Mouse (Mus musculus): ENCODE data around the gene Kcnq5. TPM values are rescaled to one million over a fixed set of nuclear protein-coding genes. Genes with fewer than 3 reads are reported as not detected.

The Kcnq5 gene
- total and polyA plus RNA-seq, 3 experiments: not detected

GRCm38 (mm10) chr1:21428079-21428478, 533.7 kb downstream of the Kcnq5 start:
- no peak overlapping the region for H3K27ac ChIP-seq (ENCODE audit: control insufficient read depth, low read depth, low read length)
- H3K27me3 ChIP-seq (ENCODE audit: control insufficient read depth in 1 of 2, insufficient read depth in 2 of 2, low read length in 2 of 2): peaks cover 0 to 1% of the 10 kb centered on the region in 2 experiments; a peak in 1 of 4 replicates
- no peaks in the 10 kb centered on the region for H3K9me3 ChIP-seq (replicated peaks; ENCODE audit: insufficient read depth, low read length)
- TF ChIP-seq POLR2A (IDR thresholded peaks at IDR 0.05; ENCODE audit: control insufficient read depth in 1 of 2, insufficient read depth in 1 of 2, low read depth in 1 of 2, low read length in 2 of 2, poor library complexity in 1 of 2): no peak
- TF ChIP-seq USF2 (IDR thresholded peaks at IDR 0.05; ENCODE audit: borderline replicate concordance in 1 of 2, insufficient read depth in 1 of 2, low read depth in 1 of 2, low read length in 2 of 2): no peak
- TF ChIP-seq GATA1 (IDR thresholded peaks at IDR 0.05; ENCODE audit: low read depth, low read length): no peak
- no peak for TF ChIP-seq TAL1 (IDR thresholded peaks at IDR 0.05; ENCODE audit: low read length)
- TF ChIP-seq MXI1 (IDR thresholded peaks at IDR 0.05; ENCODE audit: low read depth, low read length): no peak
- TF ChIP-seq E2F4 (IDR thresholded peaks at IDR 0.05; ENCODE audit: borderline replicate concordance, low read depth, low read length): no peak
- no peaks in the 10 kb centered on the region for H3K36me3 ChIP-seq (ENCODE audit: control insufficient read depth in 1 of 2, insufficient read depth in 2 of 2, low read length in 2 of 2)
- H3K9ac ChIP-seq (ENCODE audit: control insufficient read depth, low read depth, low read length, poor library complexity, severe bottlenecking): no peak overlapping the region
- no peaks in the 10 kb centered on the region for H3K79me2 ChIP-seq (ENCODE audit: control insufficient read depth, insufficient read depth, low read length, poor library complexity)
- no peak for DNase-seq (ENCODE audit: low read depth, low spot score)
- no peaks in the 10 kb centered on the region for H3K4me1 ChIP-seq (ENCODE audit: control insufficient read depth in 1 of 2, insufficient read depth in 2 of 2, low read length in 2 of 2)
- H3K4me3 ChIP-seq (ENCODE audit: control insufficient read depth in 1 of 2, insufficient read depth in 1 of 2, low read depth in 2 of 2, low read length in 2 of 2): no peak overlapping the region

- H3K79me2 ChIP-seq (ENCODE audit: control insufficient read depth, insufficient read depth, low read length, poor library complexity): no peaks in the 10 kb centered on the region
- no peak overlapping the region for H3K9ac ChIP-seq (ENCODE audit: control insufficient read depth, low read depth, low read length, poor library complexity, severe bottlenecking)
- DNase-seq (ENCODE audit: low read depth, low spot score): no peak
- no peaks in the 10 kb centered on the region for H3K9me3 ChIP-seq (replicated peaks; ENCODE audit: insufficient read depth, low read length)
- no peaks in the 10 kb centered on the region for H3K4me1 ChIP-seq (ENCODE audit: control insufficient read depth in 1 of 2, insufficient read depth in 2 of 2, low read length in 2 of 2)
- H3K27ac ChIP-seq (ENCODE audit: control insufficient read depth, low read depth, low read length): no peak overlapping the region
- peaks cover 0 to 1% of the 10 kb centered on the region in 2 experiments; a peak in 1 of 4 replicates for H3K27me3 ChIP-seq (ENCODE audit: control insufficient read depth in 1 of 2, insufficient read depth in 2 of 2, low read length in 2 of 2)
- no peak overlapping the region for H3K4me3 ChIP-seq (ENCODE audit: control insufficient read depth in 1 of 2, insufficient read depth in 1 of 2, low read depth in 2 of 2, low read length in 2 of 2)
- TF ChIP-seq MYC (IDR thresholded peaks at IDR 0.05; ENCODE audit: low read depth, low read length) (no peak), TAL1 (IDR thresholded peaks at IDR 0.05; ENCODE audit: low read length) (no peak), ELF1 (IDR thresholded peaks at IDR 0.05; ENCODE audit: low read depth, low read length) (no peak), JUND (IDR thresholded peaks at IDR 0.05; ENCODE audit: low read depth, low read length) (no peak), POLR2AphosphoS2 (IDR thresholded peaks at IDR 0.05; ENCODE audit: low read length) (no peak), UBTF (IDR thresholded peaks at IDR 0.05; ENCODE audit: borderline replicate concordance, insufficient read depth, low read depth, low read length) (no peak), CHD1 (IDR thresholded peaks at IDR 0.05; ENCODE audit: low read depth, low read length) (no peak), CHD2 (IDR thresholded peaks at IDR 0.05; ENCODE audit: low read length) (no peak), MYB (IDR thresholded peaks at IDR 0.05; ENCODE audit: low read depth, low read length) (no peak)
- H3K36me3 ChIP-seq (ENCODE audit: control insufficient read depth in 1 of 2, insufficient read depth in 2 of 2, low read length in 2 of 2): no peaks in the 10 kb centered on the region
Observed at GRCm38 (mm10) chr1:21425654-21426053, 536.1 kb downstream of the Kcnq5 start.

GRCm38 (mm10) chr1:21419370-21419769, 542.4 kb downstream of the Kcnq5 start:
- Histone ChIP-seq H3K4me1 (ENCODE audit: control insufficient read depth in 1 of 2, insufficient read depth in 2 of 2, low read length in 2 of 2) (no peaks in the 10 kb centered on the region), H3K79me2 (ENCODE audit: control insufficient read depth, insufficient read depth, low read length, poor library complexity) (no peaks in the 10 kb centered on the region), H3K27me3 (ENCODE audit: control insufficient read depth in 1 of 2, insufficient read depth in 2 of 2, low read length in 2 of 2) (no peaks in the 10 kb centered on the region; a peak in 1 of 4 replicates), H3K36me3 (ENCODE audit: control insufficient read depth in 1 of 2, insufficient read depth in 2 of 2, low read length in 2 of 2) (no peaks in the 10 kb centered on the region), H3K27ac (ENCODE audit: control insufficient read depth, low read depth, low read length) (no peak overlapping the region), H3K9me3 (replicated peaks; ENCODE audit: insufficient read depth, low read length) (no peaks in the 10 kb centered on the region), H3K9ac (ENCODE audit: control insufficient read depth, low read depth, low read length, poor library complexity, severe bottlenecking) (no peak overlapping the region), H3K4me3 (ENCODE audit: control insufficient read depth in 1 of 2, insufficient read depth in 1 of 2, low read depth in 2 of 2, low read length in 2 of 2) (no peak overlapping the region)
- DNase-seq (ENCODE audit: low read depth, low spot score): no peak
- TF ChIP-seq SMC3 (IDR thresholded peaks at IDR 0.05; ENCODE audit: low read depth, low read length) (no peak), CTCF (IDR thresholded peaks at IDR 0.05 in 2 of 3, conservative IDR thresholded peaks at IDR 0.05 in 1 of 3; ENCODE audit: control insufficient read depth in 1 of 3, insufficient read depth in 1 of 3, low read depth in 2 of 3, low read length in 3 of 3, poor library complexity in 1 of 3, severe bottlenecking in 1 of 3) (peak in 1 of 3 experiments; percentile 10; a peak in 1 of 6 replicates), TBP (IDR thresholded peaks at IDR 0.05; ENCODE audit: low read depth, low read length) (no peak), ETS1 (IDR thresholded peaks at IDR 0.05; ENCODE audit: low read depth, low read length) (no peak)
